Mouse (Mus musculus): ENCODE results near the gene Vstm5. TPM values are rescaled to one million over a fixed set of nuclear protein-coding genes. Genes with fewer than 3 reads are reported as not detected.

The Vstm5 gene
- polyA plus RNA-seq, 1 experiment from 2014 or later: 6.3 TPM

GRCm38 (mm10) chr9:15235986-15236385 lies 2.9 kb upstream of the Vstm5 start:
- WGBS: 53% methylated on average over 3 of the region's 3 CpGs
- no peak overlapping the region for H3K4me2 ChIP-seq (ENCODE audit: low read depth, low read length)
- 0 out of 2 replicates have a peak, but pooled peaks cover 3% of the 10 kb centered on the region for H3K4me1 ChIP-seq (ENCODE audit: control insufficient read depth, insufficient read depth, low read length)
- no peak overlapping the region for H3K4me3 ChIP-seq (ENCODE audit: low read depth, low read length)
- H3K9ac ChIP-seq (ENCODE audit: low read depth, low read length): no peak overlapping the region
- no peak overlapping the region for H3K27ac ChIP-seq (replicated peaks; ENCODE audit: low read depth, low read length)
- ATAC-seq (ENCODE audit: low read depth) (no peak), DNase-seq (ENCODE audit: low spot score) (no peak)
- no peaks in the 10 kb centered on the region for H3K36me3 ChIP-seq (ENCODE audit: control insufficient read depth, insufficient read depth, low read length)
- no peaks in the 10 kb centered on the region; the same call in 1 of the 2 replicates for H3K9me3 ChIP-seq (ENCODE audit: control insufficient read depth, low read length)
- no peaks in the 10 kb centered on the region for H3K27me3 ChIP-seq (replicated peaks; ENCODE audit: control insufficient read depth, insufficient read depth, low read length)

GRCm38 (mm10) chr9:15237516-15238296 lies 1.1 kb upstream of the Vstm5 start:
- DNase-seq (ENCODE audit: low spot score): peak; percentile 3
- Histone ChIP-seq H3K9ac (ENCODE audit: low read depth, low read length) (no peak overlapping the region), H3K27me3 (replicated peaks; ENCODE audit: control insufficient read depth, insufficient read depth, low read length) (no peaks in the 10 kb centered on the region), H3K4me1 (ENCODE audit: control insufficient read depth, insufficient read depth, low read length) (0 out of 2 replicates have a peak, but pooled peaks cover 3% of the 10 kb centered on the region), H3K9me3 (ENCODE audit: control insufficient read depth, low read length) (no peaks in the 10 kb centered on the region), H3K4me2 (ENCODE audit: low read depth, low read length) (no peak overlapping the region), H3K27ac (replicated peaks; ENCODE audit: low read depth, low read length) (no peak overlapping the region), H3K4me3 (ENCODE audit: low read depth, low read length) (no peak overlapping the region), H3K36me3 (ENCODE audit: control insufficient read depth, insufficient read depth, low read length) (no peaks in the 10 kb centered on the region)
- 28% methylated on average over 12 of the region's 14 CpGs for WGBS
- ATAC-seq (ENCODE audit: low read depth): no peak

GRCm38 (mm10) chr9:15238297-15238990 lies 401 bp upstream of the Vstm5 start:
- no peak overlapping the region for H3K27ac ChIP-seq (replicated peaks; ENCODE audit: low read depth, low read length)
- H3K9ac ChIP-seq (ENCODE audit: low read depth, low read length): peak overlapping the region; percentile 66
- peak overlapping the region; percentile 48 for H3K4me3 ChIP-seq (ENCODE audit: low read depth, low read length)
- H3K27me3 ChIP-seq (replicated peaks; ENCODE audit: control insufficient read depth, insufficient read depth, low read length): no peaks in the 10 kb centered on the region
- no peaks in the 10 kb centered on the region for H3K36me3 ChIP-seq (ENCODE audit: control insufficient read depth, insufficient read depth, low read length)
- 0 out of 2 replicates have a peak, but pooled peaks cover 3% of the 10 kb centered on the region for H3K4me1 ChIP-seq (ENCODE audit: control insufficient read depth, insufficient read depth, low read length)
- no peaks in the 10 kb centered on the region for H3K9me3 ChIP-seq (ENCODE audit: control insufficient read depth, low read length)
- peak overlapping the region; percentile 81 for H3K4me2 ChIP-seq (ENCODE audit: low read depth, low read length)
- ATAC-seq (ENCODE audit: low read depth) (no peak; the same call in 1 of the 2 replicates), DNase-seq (ENCODE audit: low spot score) (peak; percentile 18)
- WGBS: 63% methylated on average over 16 of the region's 16 CpGs

GRCm38 (mm10) chr9:15240006-15240405 lies 1.2 kb downstream of the Vstm5 start:
- Histone ChIP-seq H3K9ac (ENCODE audit: low read depth, low read length) (no peak overlapping the region), H3K27ac (replicated peaks; ENCODE audit: low read depth, low read length) (no peak overlapping the region), H3K4me2 (ENCODE audit: low read depth, low read length) (no peak overlapping the region), H3K27me3 (replicated peaks; ENCODE audit: control insufficient read depth, insufficient read depth, low read length) (no peaks in the 10 kb centered on the region), H3K4me1 (ENCODE audit: control insufficient read depth, insufficient read depth, low read length) (0 out of 2 replicates have a peak, but pooled peaks cover 3% of the 10 kb centered on the region), H3K36me3 (ENCODE audit: control insufficient read depth, insufficient read depth, low read length) (no peaks in the 10 kb centered on the region), H3K4me3 (ENCODE audit: low read depth, low read length) (no peak overlapping the region), H3K9me3 (ENCODE audit: control insufficient read depth, low read length) (no peaks in the 10 kb centered on the region)
- ATAC-seq (ENCODE audit: low read depth): no peak
- 97% methylated on average over 6 of the region's 6 CpGs for WGBS
- DNase-seq (ENCODE audit: low spot score): no peak

GRCm38 (mm10) chr9:15240863-15241595 lies 2.2 kb downstream of the Vstm5 start:
- Histone ChIP-seq H3K4me3 (ENCODE audit: low read depth, low read length) (no peak overlapping the region), H3K9me3 (ENCODE audit: control insufficient read depth, low read length) (no peaks in the 10 kb centered on the region), H3K27ac (replicated peaks; ENCODE audit: low read depth, low read length) (no peak overlapping the region), H3K4me1 (ENCODE audit: control insufficient read depth, insufficient read depth, low read length) (0 out of 2 replicates have a peak, but pooled peaks cover 3% of the 10 kb centered on the region), H3K9ac (ENCODE audit: low read depth, low read length) (no peak overlapping the region), H3K36me3 (ENCODE audit: control insufficient read depth, insufficient read depth, low read length) (no peaks in the 10 kb centered on the region), H3K4me2 (ENCODE audit: low read depth, low read length) (no peak overlapping the region), H3K27me3 (replicated peaks; ENCODE audit: control insufficient read depth, insufficient read depth, low read length) (no peaks in the 10 kb centered on the region)
- 70% methylated on average over 6 of the region's 6 CpGs for WGBS
- DNase-seq (ENCODE audit: low spot score): no peak
- ATAC-seq (ENCODE audit: low read depth): no peak

GRCm38 (mm10) chr9:15241596-15241939 lies 2.7 kb downstream of the Vstm5 start:
- DNase-seq (ENCODE audit: low spot score) (peak; percentile 45), ATAC-seq (ENCODE audit: low read depth) (no peak)
- H3K9ac ChIP-seq (ENCODE audit: low read depth, low read length): no peak overlapping the region
- no peaks in the 10 kb centered on the region for H3K9me3 ChIP-seq (ENCODE audit: control insufficient read depth, low read length)
- H3K4me2 ChIP-seq (ENCODE audit: low read depth, low read length): no peak overlapping the region
- H3K36me3 ChIP-seq (ENCODE audit: control insufficient read depth, insufficient read depth, low read length): no peaks in the 10 kb centered on the region
- H3K4me1 ChIP-seq (ENCODE audit: control insufficient read depth, insufficient read depth, low read length): 0 out of 2 replicates have a peak, but pooled peaks cover 3% of the 10 kb centered on the region
- no peaks in the 10 kb centered on the region for H3K27me3 ChIP-seq (replicated peaks; ENCODE audit: control insufficient read depth, insufficient read depth, low read length)
- H3K4me3 ChIP-seq (ENCODE audit: low read depth, low read length): no peak overlapping the region
- no peak overlapping the region for H3K27ac ChIP-seq (replicated peaks; ENCODE audit: low read depth, low read length)
- 49% methylated on average over 9 of the region's 9 CpGs for WGBS

GRCm38 (mm10) chr9:15242130-15242529 lies 3.3 kb downstream of the Vstm5 start:
- H3K4me1 ChIP-seq (ENCODE audit: control insufficient read depth, insufficient read depth, low read length): 0 out of 2 replicates have a peak, but pooled peaks cover 3% of the 10 kb centered on the region
- H3K27me3 ChIP-seq (replicated peaks; ENCODE audit: control insufficient read depth, insufficient read depth, low read length): no peaks in the 10 kb centered on the region
- ATAC-seq (ENCODE audit: low read depth) (no peak), DNase-seq (ENCODE audit: low spot score) (no peak)
- no peak overlapping the region for H3K9ac ChIP-seq (ENCODE audit: low read depth, low read length)
- no peak overlapping the region for H3K4me2 ChIP-seq (ENCODE audit: low read depth, low read length)
- H3K36me3 ChIP-seq (ENCODE audit: control insufficient read depth, insufficient read depth, low read length): no peaks in the 10 kb centered on the region
- no peak overlapping the region for H3K27ac ChIP-seq (replicated peaks; ENCODE audit: low read depth, low read length)
- WGBS: 86% methylated on average over 1 of the region's 1 CpGs
- H3K4me3 ChIP-seq (ENCODE audit: low read depth, low read length): no peak overlapping the region
- H3K9me3 ChIP-seq (ENCODE audit: control insufficient read depth, low read length): no peaks in the 10 kb centered on the region

GRCm38 (mm10) chr9:15245319-15246075 lies 6.7 kb downstream of the Vstm5 start:
- no peaks in the 10 kb centered on the region for H3K4me1 ChIP-seq (ENCODE audit: control insufficient read depth, insufficient read depth, low read length)
- H3K36me3 ChIP-seq (ENCODE audit: control insufficient read depth, insufficient read depth, low read length): no peaks in the 10 kb centered on the region
- H3K4me3 ChIP-seq (ENCODE audit: low read depth, low read length): no peak overlapping the region
- H3K9me3 ChIP-seq (ENCODE audit: control insufficient read depth, low read length): no peaks in the 10 kb centered on the region
- DNase-seq (ENCODE audit: low spot score) (no peak), ATAC-seq (ENCODE audit: low read depth) (no peak)
- no peak overlapping the region for H3K4me2 ChIP-seq (ENCODE audit: low read depth, low read length)
- H3K27me3 ChIP-seq (replicated peaks; ENCODE audit: control insufficient read depth, insufficient read depth, low read length): no peaks in the 10 kb centered on the region
- H3K27ac ChIP-seq (replicated peaks; ENCODE audit: low read depth, low read length): no peak overlapping the region
- H3K9ac ChIP-seq (ENCODE audit: low read depth, low read length): no peak overlapping the region
- 63% methylated on average over 14 of the region's 14 CpGs for WGBS

Measured in embryonic facial prominence, embryonic 14.5 days (tissue).